Mouse (Mus musculus): ENCODE measurements around the gene Src. TPM values are rescaled to one million over a fixed set of nuclear protein-coding genes. Genes with fewer than 3 reads are reported as not detected.

Gene Src
- polyA plus RNA-seq, 1 experiment from 2014 or later = 35.3 TPM

DNA sequence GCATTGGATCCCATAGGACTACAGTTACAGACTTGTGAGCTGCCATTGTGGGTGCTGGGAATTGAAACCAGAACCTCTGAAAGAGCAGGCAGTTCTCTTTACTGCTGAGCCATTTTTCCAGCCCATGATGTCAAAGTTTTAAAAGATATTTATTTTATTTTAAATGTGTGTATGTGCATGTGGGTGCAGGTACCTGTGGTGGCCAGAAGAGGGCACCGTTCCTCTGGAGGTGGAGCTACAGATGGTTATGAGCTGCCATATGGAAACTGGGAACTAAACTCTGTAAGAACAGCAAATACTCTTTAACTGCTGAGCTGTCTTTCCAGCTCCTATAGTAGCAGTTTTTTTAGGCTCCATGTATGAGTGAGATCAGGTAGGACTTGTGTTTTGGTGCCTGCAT, 23.1 kb downstream of the Src start:
- Histone ChIP-seq H3K9ac (replicated peaks) (no peak overlapping the region), H3K4me3 (replicated peaks) (no peak overlapping the region), H3K4me2 (no peak overlapping the region), H3K36me3 (peaks cover 87% of the 10 kb centered on the region), H3K27me3 (no peaks in the 10 kb centered on the region), H3K4me1 (replicated peaks) (no peaks in the 10 kb centered on the region), H3K27ac (no peak overlapping the region), H3K9me3 (peaks cover 11% of the 10 kb centered on the region)
- no peak for ATAC-seq (ENCODE audit: insufficient number of reproducible peaks, insufficient read depth, low FRiP score, low TSS enrichment, low read depth)
- 96% methylated on average over 1 of the region's 1 CpGs for WGBS

- ATAC-seq (ENCODE audit: insufficient number of reproducible peaks, insufficient read depth, low FRiP score, low TSS enrichment, low read depth) = no peak
- no peak overlapping the region for H3K4me2 ChIP-seq
- H3K36me3 ChIP-seq = peaks cover 82% of the 10 kb centered on the region
- no peaks in the 10 kb centered on the region for H3K27me3 ChIP-seq
- WGBS = 83% methylated on average over 15 of the region's 15 CpGs
- no peak overlapping the region for H3K4me3 ChIP-seq (replicated peaks)
- no peak overlapping the region for H3K27ac ChIP-seq
- no peak overlapping the region for H3K9ac ChIP-seq (replicated peaks)
- 0 out of 2 replicates have a peak, but pooled peaks cover 2% of the 10 kb centered on the region for H3K4me1 ChIP-seq (replicated peaks)
- H3K9me3 ChIP-seq = no peaks in the 10 kb centered on the region
Observed at GRCm38 (mm10) chr2:157447297-157448158, 29.3 kb downstream of the Src start.

DNA sequence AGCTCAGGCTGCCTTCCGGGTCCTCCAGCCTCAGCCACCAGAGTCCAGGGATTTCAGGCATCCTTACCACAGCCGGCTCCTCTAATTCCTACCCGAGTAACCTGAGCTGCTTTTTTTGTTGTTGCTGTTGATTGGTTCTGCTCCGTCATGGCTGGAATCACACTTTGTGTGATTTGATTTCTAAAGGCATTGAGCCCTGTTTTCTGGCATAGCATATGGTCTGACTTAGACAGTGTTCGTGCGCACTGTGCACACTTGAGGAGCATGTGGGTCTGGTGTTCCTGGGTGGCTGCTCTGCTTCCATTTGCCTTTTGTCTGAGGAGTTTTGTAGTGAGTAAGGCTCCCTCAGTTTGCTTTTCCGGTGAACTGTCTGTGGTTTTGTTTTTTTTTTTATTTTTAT, 30.1 kb downstream of the Src start:
- H3K27me3 ChIP-seq = no peaks in the 10 kb centered on the region
- ATAC-seq (ENCODE audit: insufficient number of reproducible peaks, insufficient read depth, low FRiP score, low TSS enrichment, low read depth) = 0 out of 2 replicates have a peak, but pooled peaks have one; percentile 45
- WGBS = 54% methylated on average over 7 of the region's 7 CpGs
- no peaks in the 10 kb centered on the region for H3K9me3 ChIP-seq
- peaks cover 81% of the 10 kb centered on the region for H3K36me3 ChIP-seq
- H3K9ac ChIP-seq (replicated peaks) = no peak overlapping the region
- no peak overlapping the region for H3K27ac ChIP-seq
- 0 out of 2 replicates have a peak, but pooled peaks cover 2% of the 10 kb centered on the region for H3K4me1 ChIP-seq (replicated peaks)
- no peak overlapping the region for H3K4me2 ChIP-seq
- H3K4me3 ChIP-seq (replicated peaks) = no peak overlapping the region

DNA sequence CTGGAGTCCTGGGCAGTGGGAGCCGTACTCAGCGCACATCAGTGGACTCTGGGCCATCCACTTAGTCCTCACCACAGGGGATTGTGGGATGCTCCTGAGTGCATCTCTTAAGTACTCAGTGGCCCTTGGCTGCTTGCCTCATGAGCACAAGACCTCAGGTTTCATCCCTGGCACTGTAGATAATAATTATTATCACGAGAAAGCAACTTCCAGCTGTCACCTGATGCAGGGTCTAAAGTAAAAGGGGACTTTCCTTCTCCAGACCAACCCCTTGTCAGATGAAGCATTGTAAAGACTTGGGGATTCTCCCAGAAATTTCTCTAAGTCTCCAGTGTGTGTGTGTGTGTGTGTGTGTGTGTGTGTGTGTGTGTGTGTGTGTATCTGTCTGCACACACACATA, 32.7 kb downstream of the Src start:
- H3K4me1 ChIP-seq (replicated peaks) = 0 out of 2 replicates have a peak, but pooled peaks cover 2% of the 10 kb centered on the region
- 93% methylated on average over 3 of the region's 3 CpGs for WGBS
- H3K27me3 ChIP-seq = no peaks in the 10 kb centered on the region
- H3K4me2 ChIP-seq = no peak overlapping the region
- no peak overlapping the region for H3K9ac ChIP-seq (replicated peaks)
- no peak overlapping the region for H3K4me3 ChIP-seq (replicated peaks)
- no peak for ATAC-seq (ENCODE audit: insufficient number of reproducible peaks, insufficient read depth, low FRiP score, low TSS enrichment, low read depth)
- H3K9me3 ChIP-seq = no peaks in the 10 kb centered on the region
- no peak overlapping the region for H3K27ac ChIP-seq
- H3K36me3 ChIP-seq = peaks cover 71% of the 10 kb centered on the region

DNA sequence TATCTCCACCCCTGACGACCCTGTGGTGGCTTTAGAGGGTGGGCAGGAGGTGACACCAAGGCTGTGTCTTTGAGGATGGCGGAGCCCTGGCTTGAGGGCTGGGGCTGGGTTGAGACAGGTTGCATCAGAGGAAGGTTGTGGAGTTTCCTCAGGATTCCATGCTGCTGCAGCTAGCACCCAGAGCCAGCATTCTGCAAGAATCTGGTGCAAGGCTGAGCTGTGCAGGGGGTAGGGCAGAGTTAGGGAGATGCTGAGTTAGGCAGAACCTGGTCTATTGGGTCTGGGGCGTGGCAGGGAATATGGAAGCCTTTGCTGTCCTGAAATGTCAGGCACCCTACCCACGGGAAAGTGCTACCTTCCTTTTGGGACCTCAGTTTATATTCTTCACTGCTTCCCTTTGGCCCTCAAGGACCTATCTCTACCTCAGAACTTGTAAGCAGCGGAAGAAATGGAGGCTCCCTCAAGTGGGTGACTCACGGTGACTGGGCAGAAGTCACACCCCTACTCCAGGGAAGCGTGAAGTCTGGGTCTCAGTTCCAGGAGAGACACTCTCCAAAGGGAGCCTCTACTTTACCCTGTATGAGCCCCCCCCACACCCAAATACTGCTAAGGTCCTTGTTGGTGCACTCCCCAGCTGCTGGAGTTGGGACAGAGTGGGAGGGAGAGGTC, 33.3 kb downstream of the Src start:
- H3K36me3 ChIP-seq = peaks cover 65% of the 10 kb centered on the region
- 83% methylated on average over 7 of the region's 7 CpGs for WGBS
- no peak overlapping the region for H3K27ac ChIP-seq
- H3K4me3 ChIP-seq (replicated peaks) = no peak overlapping the region
- peaks cover 4% of the 10 kb centered on the region; the same call in 1 of the 2 replicates for H3K4me1 ChIP-seq (replicated peaks)
- H3K9ac ChIP-seq (replicated peaks) = no peak overlapping the region
- H3K27me3 ChIP-seq = no peaks in the 10 kb centered on the region
- no peak overlapping the region for H3K4me2 ChIP-seq
- H3K9me3 ChIP-seq = no peaks in the 10 kb centered on the region
- no peak for ATAC-seq (ENCODE audit: insufficient number of reproducible peaks, insufficient read depth, low FRiP score, low TSS enrichment, low read depth)

DNA sequence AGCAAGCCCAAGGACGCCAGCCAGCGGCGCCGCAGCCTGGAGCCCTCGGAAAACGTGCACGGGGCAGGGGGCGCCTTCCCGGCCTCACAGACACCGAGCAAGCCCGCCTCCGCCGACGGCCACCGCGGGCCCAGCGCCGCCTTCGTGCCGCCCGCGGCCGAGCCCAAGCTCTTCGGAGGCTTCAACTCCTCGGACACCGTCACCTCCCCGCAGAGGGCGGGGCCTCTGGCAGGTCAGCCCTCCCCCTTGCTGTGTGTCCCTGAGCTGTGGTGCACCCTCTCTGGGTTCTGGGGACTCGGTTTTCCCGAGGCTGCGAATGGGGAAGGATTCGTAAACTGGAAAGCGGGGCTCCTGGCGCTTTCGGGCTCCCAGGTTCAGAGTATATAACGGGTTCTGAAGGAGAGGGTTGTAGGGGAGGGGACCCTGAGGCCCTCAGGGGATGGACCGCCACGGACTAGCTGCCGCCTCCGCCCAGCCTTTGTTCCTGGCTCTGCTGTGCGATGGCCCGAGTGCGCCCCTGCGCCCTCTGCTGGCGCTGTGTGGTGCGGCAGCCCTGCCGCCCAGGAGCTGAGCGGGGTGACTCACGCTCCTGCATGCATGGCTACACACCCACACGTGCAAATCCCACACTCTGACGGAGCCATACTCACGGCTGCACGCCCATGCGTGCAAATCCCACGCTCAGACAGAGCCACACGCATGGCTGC, 39.0 kb downstream of the Src start:
- 2% methylated on average over 55 of the region's 56 CpGs for WGBS
- Histone ChIP-seq H3K36me3 (peaks cover 57% of the 10 kb centered on the region), H3K4me1 (replicated peaks) (peaks cover 47% of the 10 kb centered on the region), H3K4me2 (peak overlapping the region; percentile 61), H3K9ac (replicated peaks) (peak overlapping the region; percentile 60), H3K27ac (peak overlapping the region; percentile 62), H3K4me3 (replicated peaks) (peak overlapping the region; percentile 35), H3K27me3 (no peaks in the 10 kb centered on the region), H3K9me3 (no peaks in the 10 kb centered on the region)
- ATAC-seq (ENCODE audit: insufficient number of reproducible peaks, insufficient read depth, low FRiP score, low TSS enrichment, low read depth) = peak; percentile 80

DNA sequence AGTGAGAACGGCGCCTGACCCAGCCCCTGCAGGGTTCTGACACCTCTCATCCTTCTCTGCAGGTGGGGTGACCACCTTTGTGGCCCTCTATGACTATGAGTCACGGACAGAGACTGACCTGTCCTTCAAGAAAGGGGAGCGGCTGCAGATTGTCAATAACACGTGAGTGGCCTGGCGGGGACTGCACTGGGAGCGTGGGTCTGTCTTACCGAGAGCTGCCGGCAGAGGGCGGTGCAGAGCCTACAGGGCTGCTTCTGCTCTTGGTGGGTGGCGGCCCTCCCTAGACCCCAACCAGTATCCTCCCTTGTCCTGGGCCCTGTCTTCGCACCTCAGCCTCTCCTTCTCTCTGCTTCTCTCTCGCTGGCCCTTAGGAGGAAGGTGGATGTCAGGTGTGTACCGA, 40.2 kb downstream of the Src start:
- peaks cover 59% of the 10 kb centered on the region for H3K4me1 ChIP-seq (replicated peaks)
- H3K4me3 ChIP-seq (replicated peaks) = no peak overlapping the region
- ATAC-seq (ENCODE audit: insufficient number of reproducible peaks, insufficient read depth, low FRiP score, low TSS enrichment, low read depth) = no peak
- 25% methylated on average over 14 of the region's 14 CpGs for WGBS
- H3K4me2 ChIP-seq = no peak overlapping the region
- peaks cover 60% of the 10 kb centered on the region for H3K36me3 ChIP-seq
- H3K27ac ChIP-seq = peak overlapping the region; percentile 62
- no peaks in the 10 kb centered on the region for H3K27me3 ChIP-seq
- no peaks in the 10 kb centered on the region for H3K9me3 ChIP-seq
- H3K9ac ChIP-seq (replicated peaks) = no peak overlapping the region

- H3K9ac ChIP-seq (replicated peaks) = peak overlapping the region; percentile 31; the same call in 1 of the 2 replicates
Observed at GRCm38 (mm10) chr2:157459736-157460135, 41.5 kb downstream of the Src start.

GRCm38 (mm10) chr2:157462776-157463710, 44.8 kb downstream of the Src start:
- Histone ChIP-seq H3K4me3 (replicated peaks) (no peak overlapping the region), H3K27me3 (no peaks in the 10 kb centered on the region), H3K4me2 (peak overlapping the region; percentile 37; the same call in 1 of the 2 replicates), H3K9ac (replicated peaks) (peak overlapping the region; percentile 52; the same call in 1 of the 2 replicates), H3K9me3 (no peaks in the 10 kb centered on the region), H3K4me1 (replicated peaks) (peaks cover 79% of the 10 kb centered on the region), H3K36me3 (peaks cover 76% of the 10 kb centered on the region), H3K27ac (peak overlapping the region; percentile 96)
- 45% methylated on average over 20 of the region's 20 CpGs for WGBS
- 0 out of 2 replicates have a peak, but pooled peaks have one; percentile 5 for ATAC-seq (ENCODE audit: insufficient number of reproducible peaks, insufficient read depth, low FRiP score, low TSS enrichment, low read depth)

More at GRCm38 (mm10) chr2:157459736-157460135, 41.5 kb downstream of the Src start:
- no peaks in the 10 kb centered on the region for H3K27me3 ChIP-seq
- H3K9me3 ChIP-seq = no peaks in the 10 kb centered on the region
- H3K27ac ChIP-seq = peak overlapping the region; percentile 62; the same call in 1 of the 2 replicates
- H3K36me3 ChIP-seq = peaks cover 61% of the 10 kb centered on the region
- ATAC-seq (ENCODE audit: insufficient number of reproducible peaks, insufficient read depth, low FRiP score, low TSS enrichment, low read depth) = no peak
- 40% methylated on average over 5 of the region's 5 CpGs for WGBS
- H3K4me1 ChIP-seq (replicated peaks) = peaks cover 72% of the 10 kb centered on the region
- no peak overlapping the region for H3K4me3 ChIP-seq (replicated peaks)
- no peak overlapping the region for H3K4me2 ChIP-seq

Data from limb, embryonic 12.5 days (tissue).